Mouse (Mus musculus): ENCODE results near the gene Msrb1. TPM values are rescaled to one million over a fixed set of nuclear protein-coding genes. Genes with fewer than 3 reads are reported as not detected.

Msrb1 gene
- polyA plus RNA-seq, 1 experiment from 2014 or later: 23.0 TPM

DNA sequence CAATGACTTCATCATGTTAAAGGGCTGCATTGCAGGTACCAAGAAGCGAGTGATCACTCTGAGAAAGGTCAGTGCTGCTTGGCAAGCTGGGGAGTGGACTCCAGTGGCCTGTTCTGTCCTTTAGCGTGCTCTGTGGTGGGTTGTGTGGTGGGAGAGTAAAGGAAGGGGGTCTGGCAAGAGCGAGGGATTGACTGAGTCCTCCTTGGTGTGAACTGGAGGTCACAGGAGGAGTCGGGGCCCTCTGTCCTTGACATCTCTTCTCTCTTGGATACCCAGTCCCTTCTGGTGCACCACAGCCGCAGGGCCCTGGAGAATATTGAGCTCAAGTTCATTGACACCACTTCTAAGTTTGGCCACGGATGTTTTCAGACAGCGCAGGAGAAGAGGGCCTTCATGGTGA lies 996 bp upstream of the Msrb1 start:
- no peak overlapping the region for H3K4me3 ChIP-seq (ENCODE audit: low read depth, low read length)

GRCm38 (mm10) chr17:24737135-24737810 lies 831 bp downstream of the Msrb1 start:
- H3K4me3 ChIP-seq (ENCODE audit: low read depth, low read length): peak overlapping the region; percentile 56
- peaks cover 11% of the 10 kb centered on the region for H3K4me1 ChIP-seq (ENCODE audit: control insufficient read depth, insufficient read depth, low read length)
- no peaks in the 10 kb centered on the region for H3K27me3 ChIP-seq (ENCODE audit: control insufficient read depth, insufficient read depth, low read length)
- no peaks in the 10 kb centered on the region for H3K9me3 ChIP-seq (ENCODE audit: control insufficient read depth, low read length)
- no peak overlapping the region for H3K27ac ChIP-seq (ENCODE audit: low read depth, low read length)
- no peak for ATAC-seq (ENCODE audit: low FRiP score)
- H3K9ac ChIP-seq (ENCODE audit: low read length): no peak overlapping the region
- peak; percentile 81 for DNase-seq (ENCODE audit: low spot score, missing footprints)
- H3K36me3 ChIP-seq (ENCODE audit: control insufficient read depth, insufficient read depth, low read length): no peaks in the 10 kb centered on the region
- peak overlapping the region; percentile 90 for H3K4me2 ChIP-seq
- WGBS: 31% methylated on average over 8 of the region's 8 CpGs

More for the DNA sequence above, 996 bp upstream of the Msrb1 start:
- Histone ChIP-seq H3K4me2 (peak overlapping the region; percentile 90), H3K36me3 (ENCODE audit: control insufficient read depth, insufficient read depth, low read length) (no peaks in the 10 kb centered on the region), H3K27ac (ENCODE audit: low read depth, low read length) (no peak overlapping the region), H3K9ac (ENCODE audit: low read length) (no peak overlapping the region), H3K4me1 (ENCODE audit: control insufficient read depth, insufficient read depth, low read length) (peaks cover 11% of the 10 kb centered on the region), H3K27me3 (ENCODE audit: control insufficient read depth, insufficient read depth, low read length) (no peaks in the 10 kb centered on the region), H3K9me3 (ENCODE audit: control insufficient read depth, low read length) (no peaks in the 10 kb centered on the region)
- DNase-seq (ENCODE audit: low spot score, missing footprints) (peak; percentile 68), ATAC-seq (ENCODE audit: low FRiP score) (no peak)
- WGBS: 87% methylated on average over 7 of the region's 7 CpGs

DNA sequence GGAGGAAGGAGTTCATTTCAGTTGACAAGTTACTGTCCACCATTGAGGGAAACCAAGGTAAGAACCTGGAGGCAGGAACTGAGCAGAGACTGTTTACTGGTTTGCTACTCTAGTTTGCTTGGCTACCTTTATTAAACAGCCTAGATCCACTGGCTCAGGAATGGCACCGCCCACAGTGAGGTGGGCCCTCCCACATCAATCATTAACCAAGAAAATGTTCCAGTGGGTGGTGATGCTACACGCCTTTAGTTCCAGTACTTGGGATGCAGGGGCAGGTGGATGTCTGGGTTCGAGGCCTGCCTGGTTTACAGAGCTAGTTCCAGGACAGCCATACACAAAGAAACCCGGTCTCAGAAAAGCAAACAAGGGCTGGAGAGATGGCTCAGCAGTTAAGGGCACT lies 1.8 kb downstream of the Msrb1 start:
- H3K4me1 ChIP-seq (ENCODE audit: control insufficient read depth, insufficient read depth, low read length): peaks cover 11% of the 10 kb centered on the region
- no peak overlapping the region for H3K4me2 ChIP-seq
- ATAC-seq (ENCODE audit: low FRiP score) (no peak), DNase-seq (ENCODE audit: low spot score, missing footprints) (peak; percentile 31)
- no peak overlapping the region for H3K9ac ChIP-seq (ENCODE audit: low read length)
- no peaks in the 10 kb centered on the region for H3K36me3 ChIP-seq (ENCODE audit: control insufficient read depth, insufficient read depth, low read length)
- WGBS: 83% methylated on average over 4 of the region's 4 CpGs
- H3K27me3 ChIP-seq (ENCODE audit: control insufficient read depth, insufficient read depth, low read length): no peaks in the 10 kb centered on the region
- H3K27ac ChIP-seq (ENCODE audit: low read depth, low read length): no peak overlapping the region
- H3K4me3 ChIP-seq (ENCODE audit: low read depth, low read length): no peak overlapping the region
- H3K9me3 ChIP-seq (ENCODE audit: control insufficient read depth, low read length): no peaks in the 10 kb centered on the region

DNA sequence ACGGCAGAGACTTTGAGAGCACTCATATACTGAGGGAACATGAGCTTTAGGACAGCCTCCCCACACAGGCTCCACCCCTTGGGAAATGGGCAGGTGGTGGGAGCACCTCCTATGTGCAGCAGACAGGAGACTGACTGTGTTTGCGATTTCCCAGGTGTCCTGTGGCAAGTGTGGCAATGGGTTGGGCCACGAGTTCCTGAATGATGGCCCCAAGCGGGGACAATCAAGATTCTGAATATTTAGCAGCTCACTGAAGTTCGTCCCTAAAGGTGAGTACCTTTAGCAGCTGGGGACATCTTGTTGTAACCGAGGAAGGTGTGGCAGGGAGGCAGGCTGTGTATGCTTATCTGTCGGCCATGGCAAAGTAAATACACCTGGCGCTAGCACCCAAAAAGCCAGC lies 3.5 kb downstream of the Msrb1 start:
- H3K9me3 ChIP-seq (ENCODE audit: control insufficient read depth, low read length): no peaks in the 10 kb centered on the region
- no peak overlapping the region for H3K4me3 ChIP-seq (ENCODE audit: low read depth, low read length)
- H3K9ac ChIP-seq (ENCODE audit: low read length): no peak overlapping the region
- no peaks in the 10 kb centered on the region for H3K36me3 ChIP-seq (ENCODE audit: control insufficient read depth, insufficient read depth, low read length)
- WGBS: 81% methylated on average over 8 of the region's 8 CpGs
- peaks cover 11% of the 10 kb centered on the region for H3K4me1 ChIP-seq (ENCODE audit: control insufficient read depth, insufficient read depth, low read length)
- no peak overlapping the region for H3K27ac ChIP-seq (ENCODE audit: low read depth, low read length)
- no peak overlapping the region for H3K4me2 ChIP-seq
- H3K27me3 ChIP-seq (ENCODE audit: control insufficient read depth, insufficient read depth, low read length): no peaks in the 10 kb centered on the region
- DNase-seq (ENCODE audit: low spot score, missing footprints): peak; percentile 21
- ATAC-seq (ENCODE audit: low FRiP score): no peak

DNA sequence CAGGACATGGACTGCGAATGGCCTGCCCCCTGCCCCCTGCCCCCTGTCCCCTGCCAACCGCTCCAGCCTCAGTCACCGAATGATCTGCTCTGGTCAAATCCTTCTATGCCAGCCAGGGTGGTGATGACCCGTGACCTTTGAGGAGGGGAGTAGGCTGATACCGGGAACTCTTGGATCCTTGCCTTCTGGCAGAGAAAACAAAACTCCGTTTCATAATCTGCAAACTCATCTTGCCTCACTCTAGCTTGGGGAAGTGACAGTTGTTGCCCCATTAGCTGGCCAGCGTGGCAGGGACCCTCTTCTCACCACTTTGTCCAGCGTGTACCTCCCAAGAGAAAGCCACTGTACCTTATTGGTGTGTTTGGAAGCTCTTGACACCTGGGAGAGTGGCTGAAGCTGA lies 5.9 kb downstream of the Msrb1 start:
- ATAC-seq (ENCODE audit: low FRiP score): no peak
- H3K4me1 ChIP-seq (ENCODE audit: control insufficient read depth, insufficient read depth, low read length): peaks cover 1% of the 10 kb centered on the region; the same call in 1 of the 2 replicates
- peak; percentile 8 for DNase-seq (ENCODE audit: low spot score, missing footprints)
- H3K9ac ChIP-seq (ENCODE audit: low read length): no peak overlapping the region
- no peaks in the 10 kb centered on the region for H3K36me3 ChIP-seq (ENCODE audit: control insufficient read depth, insufficient read depth, low read length)
- H3K27ac ChIP-seq (ENCODE audit: low read depth, low read length): no peak overlapping the region
- no peak overlapping the region for H3K4me3 ChIP-seq (ENCODE audit: low read depth, low read length)
- H3K4me2 ChIP-seq: no peak overlapping the region
- no peaks in the 10 kb centered on the region for H3K27me3 ChIP-seq (ENCODE audit: control insufficient read depth, insufficient read depth, low read length)
- WGBS: 90% methylated on average over 8 of the region's 8 CpGs
- no peaks in the 10 kb centered on the region for H3K9me3 ChIP-seq (ENCODE audit: control insufficient read depth, low read length)

DNA sequence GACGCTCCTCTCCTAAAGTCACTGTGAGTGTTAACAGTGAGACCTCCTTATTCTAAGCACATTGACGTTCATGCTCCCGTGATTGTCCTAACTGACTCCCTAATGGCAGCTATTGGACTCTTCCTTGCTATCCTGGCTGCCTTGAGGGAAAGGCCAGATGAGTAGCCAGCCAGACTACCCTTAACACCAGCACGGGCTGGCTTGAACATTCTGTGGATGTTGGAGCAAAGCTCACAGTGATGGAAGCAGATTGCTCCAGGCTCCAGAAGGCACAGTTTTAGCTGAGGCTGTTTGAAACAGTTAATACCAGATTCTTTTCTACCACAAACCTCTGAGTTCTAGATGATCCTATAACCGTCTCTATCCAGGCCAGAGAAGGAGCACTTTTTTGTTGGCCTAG lies 7.5 kb downstream of the Msrb1 start:
- Histone ChIP-seq H3K9me3 (ENCODE audit: control insufficient read depth, low read length) (no peaks in the 10 kb centered on the region), H3K4me1 (ENCODE audit: control insufficient read depth, insufficient read depth, low read length) (no peaks in the 10 kb centered on the region), H3K36me3 (ENCODE audit: control insufficient read depth, insufficient read depth, low read length) (no peaks in the 10 kb centered on the region), H3K9ac (ENCODE audit: low read length) (no peak overlapping the region), H3K27me3 (ENCODE audit: control insufficient read depth, insufficient read depth, low read length) (no peaks in the 10 kb centered on the region), H3K4me2 (no peak overlapping the region), H3K27ac (ENCODE audit: low read depth, low read length) (no peak overlapping the region), H3K4me3 (ENCODE audit: low read depth, low read length) (no peak overlapping the region)
- ATAC-seq (ENCODE audit: low FRiP score) (no peak), DNase-seq (ENCODE audit: low spot score, missing footprints) (peak; percentile 19)
- WGBS: 76% methylated on average over 5 of the region's 5 CpGs

GRCm38 (mm10) chr17:24744381-24744780 lies 7.9 kb downstream of the Msrb1 start:
- DNase-seq (ENCODE audit: low spot score, missing footprints) (peak; percentile 69), ATAC-seq (ENCODE audit: low FRiP score) (no peak)
- Histone ChIP-seq H3K9me3 (ENCODE audit: control insufficient read depth, low read length) (no peaks in the 10 kb centered on the region), H3K4me1 (ENCODE audit: control insufficient read depth, insufficient read depth, low read length) (no peaks in the 10 kb centered on the region), H3K4me3 (ENCODE audit: low read depth, low read length) (no peak overlapping the region), H3K4me2 (no peak overlapping the region), H3K9ac (ENCODE audit: low read length) (no peak overlapping the region), H3K36me3 (ENCODE audit: control insufficient read depth, insufficient read depth, low read length) (no peaks in the 10 kb centered on the region), H3K27ac (ENCODE audit: low read depth, low read length) (no peak overlapping the region), H3K27me3 (ENCODE audit: control insufficient read depth, insufficient read depth, low read length) (no peaks in the 10 kb centered on the region)
- 72% methylated on average over 3 of the region's 3 CpGs for WGBS

DNA sequence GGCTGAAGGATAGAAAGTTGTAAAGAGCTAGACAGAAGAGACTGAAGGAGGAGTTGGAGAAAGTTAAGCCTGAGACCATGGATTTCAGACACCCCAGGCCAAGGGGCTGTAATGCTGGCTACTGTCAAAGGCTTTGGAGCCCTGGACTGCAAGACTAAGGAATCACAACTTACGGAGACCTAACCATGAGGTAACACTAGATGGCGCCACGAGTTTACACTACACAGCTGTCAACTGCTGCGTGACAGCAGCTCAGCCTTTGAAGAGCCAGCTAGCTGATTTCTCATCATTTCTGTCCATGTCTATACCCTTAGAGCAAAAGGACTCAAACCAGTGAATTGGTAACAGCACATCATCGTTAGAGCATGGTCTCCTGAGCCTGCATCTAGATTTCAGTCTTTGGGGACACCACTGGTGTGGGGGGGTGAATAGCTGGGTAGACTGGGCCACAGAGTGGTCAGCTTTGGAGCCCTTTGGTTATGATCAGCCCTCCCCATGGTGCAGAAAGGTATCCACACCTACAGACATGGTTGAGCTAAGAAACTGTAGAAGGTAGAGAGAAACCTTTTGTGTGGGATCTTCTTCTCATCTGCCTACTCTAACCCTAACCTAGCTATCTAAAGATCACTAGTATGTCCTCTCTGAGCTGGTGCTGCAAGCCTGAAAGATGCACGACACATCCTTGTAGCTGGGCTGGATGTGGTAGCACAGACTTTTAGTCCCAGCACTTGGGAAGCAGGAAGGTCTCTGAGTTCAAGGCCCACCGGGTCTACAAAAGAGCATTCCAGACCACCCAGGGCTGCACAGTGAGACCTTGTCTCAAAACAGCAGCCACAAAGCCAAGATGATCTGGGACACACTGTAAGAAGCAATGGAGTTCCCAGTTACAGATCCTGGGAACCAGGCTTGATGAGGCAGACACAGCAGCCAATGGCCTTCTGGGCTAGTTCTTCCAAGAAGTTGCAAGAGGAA lies 9.4 kb downstream of the Msrb1 start:
- no peaks in the 10 kb centered on the region for H3K36me3 ChIP-seq (ENCODE audit: control insufficient read depth, insufficient read depth, low read length)
- peaks cover 11% of the 10 kb centered on the region for H3K27me3 ChIP-seq (ENCODE audit: control insufficient read depth, insufficient read depth, low read length)
- no peaks in the 10 kb centered on the region for H3K9me3 ChIP-seq (ENCODE audit: control insufficient read depth, low read length)
- H3K4me3 ChIP-seq (ENCODE audit: low read depth, low read length): no peak overlapping the region
- H3K27ac ChIP-seq (ENCODE audit: low read depth, low read length): no peak overlapping the region
- peak; percentile 97 for DNase-seq (ENCODE audit: low spot score, missing footprints)
- peak; percentile 67; the same call in 1 of the 2 replicates for ATAC-seq (ENCODE audit: low FRiP score)
- no peak overlapping the region for H3K9ac ChIP-seq (ENCODE audit: low read length)
- WGBS: 18% methylated on average over 7 of the region's 7 CpGs
- no peaks in the 10 kb centered on the region for H3K4me1 ChIP-seq (ENCODE audit: control insufficient read depth, insufficient read depth, low read length)
- no peak overlapping the region for H3K4me2 ChIP-seq

DNA sequence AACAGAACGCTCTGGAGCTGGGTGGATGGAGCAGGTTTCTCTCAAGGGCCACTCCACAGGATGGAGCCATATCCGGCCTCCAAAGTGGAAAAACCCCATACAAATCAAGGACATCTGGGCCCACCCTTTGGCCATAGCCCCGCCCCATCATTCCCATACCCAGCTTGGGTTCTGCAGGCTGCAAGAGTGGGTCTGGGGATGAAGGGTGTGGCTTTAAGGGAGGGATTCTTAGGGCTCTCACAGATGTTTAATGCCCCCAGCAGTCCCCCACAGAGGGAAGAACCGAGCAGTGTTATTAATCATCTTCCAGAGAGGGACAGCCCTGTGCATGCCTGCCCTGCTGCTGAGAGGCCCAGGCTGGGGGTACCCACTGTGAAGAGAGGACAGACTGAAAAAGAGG lies 10.5 kb downstream of the Msrb1 start:
- ATAC-seq (ENCODE audit: low FRiP score): no peak
- Histone ChIP-seq H3K4me3 (ENCODE audit: low read depth, low read length) (no peak overlapping the region), H3K4me2 (no peak overlapping the region), H3K27me3 (ENCODE audit: control insufficient read depth, insufficient read depth, low read length) (peaks cover 21% of the 10 kb centered on the region), H3K36me3 (ENCODE audit: control insufficient read depth, insufficient read depth, low read length) (no peaks in the 10 kb centered on the region), H3K9me3 (ENCODE audit: control insufficient read depth, low read length) (no peaks in the 10 kb centered on the region), H3K9ac (ENCODE audit: low read length) (no peak overlapping the region), H3K4me1 (ENCODE audit: control insufficient read depth, insufficient read depth, low read length) (no peaks in the 10 kb centered on the region), H3K27ac (ENCODE audit: low read depth, low read length) (no peak overlapping the region)
- DNase-seq (ENCODE audit: low spot score, missing footprints): peak; percentile 56
- 45% methylated on average over 4 of the region's 4 CpGs for WGBS

Measured in midbrain, embryonic 11.5 days (tissue).